Mouse (Mus musculus) ES-Bruce4 (cell line): ENCODE data around the gene Krt24. TPM values are rescaled to one million over a fixed set of nuclear protein-coding genes. Genes with fewer than 3 reads are reported as not detected.
A peak's percentile ranks its signal among the peaks of the same experiment; 100 is the strongest.

Experiments
- H3K27ac ChIP-seq: 2 replicates; pipeline ENCODE4 v1.5.1; 2012; ENCODE audit warnings: low read length, inconsistent platforms; ENCODE audit not compliant: insufficient read depth
- H3K27me3 ChIP-seq: 2 replicates; pipeline ENCODE4 v1.6.1; 2012; ENCODE audit warnings: mild to moderate bottlenecking, low read length, inconsistent platforms; ENCODE audit not compliant: control insufficient read depth, poor library complexity, insufficient read depth, severe bottlenecking
- H3K36me3 ChIP-seq: 2 replicates; pipeline ENCODE4 v1.6.1; 2012; ENCODE audit warnings: inconsistent platforms, mild to moderate bottlenecking, low read length, moderate library complexity; ENCODE audit not compliant: control insufficient read depth, poor library complexity, insufficient read depth, severe bottlenecking
- H3K4me1 ChIP-seq: one replicate; pipeline ENCODE4 v1.8.1; 2011; ENCODE audit warnings: low read length; ENCODE audit not compliant: control insufficient read depth, insufficient read depth
- H3K4me3 ChIP-seq: 2 replicates; pipeline ENCODE4 v1.5.1; 2011; ENCODE audit warnings: low read depth, mild to moderate bottlenecking, low read length
- H3K9ac ChIP-seq: 2 replicates; pipeline ENCODE4 v1.6.1; 2012; ENCODE audit warnings: low read depth, mild to moderate bottlenecking, inconsistent platforms; ENCODE audit not compliant: poor library complexity, severe bottlenecking
- H3K9me3 ChIP-seq: replicated peaks from 2 replicates; pipeline ENCODE4 v1.6.1; 2012; ENCODE audit warnings: mild to moderate bottlenecking, low read length, inconsistent platforms; ENCODE audit not compliant: control insufficient read depth, poor library complexity, insufficient read depth, severe bottlenecking
- CTCF ChIP-seq: IDR thresholded peaks from one replicate; pipeline ENCODE4 v1.8.1; 2011; ENCODE audit warnings: low read depth, low read length
- EP300 ChIP-seq: IDR thresholded peaks from 2 replicates; pipeline ENCODE4 v1.6.1; 2011; ENCODE audit warnings: low read depth, low read length; ENCODE audit not compliant: insufficient read depth
- POLR2A ChIP-seq: IDR thresholded peaks from one replicate; pipeline ENCODE4 v1.8.1; 2011; ENCODE audit warnings: low read length; ENCODE audit not compliant: insufficient read depth
- polyA plus RNA-seq: library from polyadenylated mRNA; stranded (reverse); fragments of >200 nt; gene quantifications from 2 replicates; pipeline ENCODE4 v1.2.4, GENCODE M21; 2011; ENCODE audit warnings: low read depth; ENCODE audit not compliant: missing spikeins, insufficient read depth, insufficient read length

The Krt24 gene
- polyA plus RNA-seq, 1 experiment = not detected

DNA sequence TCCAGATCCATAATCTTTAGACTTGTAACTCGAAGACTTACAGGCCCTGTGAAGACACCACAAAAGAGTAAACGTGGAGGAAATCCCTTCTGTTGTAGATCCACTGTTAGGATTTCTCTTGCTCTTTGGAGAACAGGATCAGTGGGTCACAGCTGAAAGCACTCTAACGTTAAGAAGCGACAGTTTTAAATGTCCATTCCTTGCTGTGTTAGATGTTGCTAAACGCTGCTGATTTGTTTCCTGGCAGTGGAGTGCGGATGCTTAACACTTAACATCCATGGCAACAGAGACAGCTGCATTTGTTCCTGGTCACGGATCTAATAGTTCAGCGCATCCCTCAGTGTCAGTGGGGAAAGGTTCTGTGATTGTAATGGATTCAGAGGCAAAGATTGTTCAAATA, 31.5 kb upstream of the Krt24 start:
- no peaks in the 10 kb centered on the region for H3K9me3 ChIP-seq
- no peak overlapping the region for H3K27ac ChIP-seq
- no peaks in the 10 kb centered on the region for H3K27me3 ChIP-seq
- no peaks in the 10 kb centered on the region for H3K36me3 ChIP-seq
- TF ChIP-seq EP300 (no peak), CTCF (no peak), POLR2A (no peak)
- H3K9ac ChIP-seq = no peak overlapping the region
- H3K4me1 ChIP-seq = no peaks in the 10 kb centered on the region
- no peak overlapping the region for H3K4me3 ChIP-seq

GRCm38 (mm10) chr11:99314594-99314993, 29.5 kb upstream of the Krt24 start:
- Histone ChIP-seq H3K4me3 (no peak overlapping the region), H3K36me3 (no peaks in the 10 kb centered on the region), H3K9me3 (no peaks in the 10 kb centered on the region), H3K9ac (no peak overlapping the region), H3K27ac (no peak overlapping the region), H3K4me1 (no peaks in the 10 kb centered on the region), H3K27me3 (no peaks in the 10 kb centered on the region)
- no peak for TF ChIP-seq CTCF
- TF ChIP-seq EP300 = no peak
- no peak for TF ChIP-seq POLR2A

GRCm38 (mm10) chr11:99310882-99311281, 25.8 kb upstream of the Krt24 start:
- no peaks in the 10 kb centered on the region for H3K36me3 ChIP-seq
- H3K9ac ChIP-seq = no peak overlapping the region
- no peak overlapping the region for H3K27ac ChIP-seq
- TF ChIP-seq CTCF (no peak), EP300 (no peak), POLR2A (no peak)
- H3K27me3 ChIP-seq = no peaks in the 10 kb centered on the region; the same call in 1 of the 2 replicates
- no peaks in the 10 kb centered on the region for H3K4me1 ChIP-seq
- no peak overlapping the region for H3K4me3 ChIP-seq
- H3K9me3 ChIP-seq = no peaks in the 10 kb centered on the region

- Histone ChIP-seq H3K36me3 (no peaks in the 10 kb centered on the region), H3K9me3 (0 out of 2 replicates have a peak, but pooled peaks cover 7% of the 10 kb centered on the region), H3K27ac (no peak overlapping the region), H3K4me1 (no peaks in the 10 kb centered on the region), H3K9ac (no peak overlapping the region), H3K4me3 (no peak overlapping the region), H3K27me3 (no peaks in the 10 kb centered on the region; the same call in 1 of the 2 replicates)
- TF ChIP-seq EP300 (no peak), CTCF (peak; percentile 11)
Observed at GRCm38 (mm10) chr11:99307579-99307978, 22.5 kb upstream of the Krt24 start.

DNA sequence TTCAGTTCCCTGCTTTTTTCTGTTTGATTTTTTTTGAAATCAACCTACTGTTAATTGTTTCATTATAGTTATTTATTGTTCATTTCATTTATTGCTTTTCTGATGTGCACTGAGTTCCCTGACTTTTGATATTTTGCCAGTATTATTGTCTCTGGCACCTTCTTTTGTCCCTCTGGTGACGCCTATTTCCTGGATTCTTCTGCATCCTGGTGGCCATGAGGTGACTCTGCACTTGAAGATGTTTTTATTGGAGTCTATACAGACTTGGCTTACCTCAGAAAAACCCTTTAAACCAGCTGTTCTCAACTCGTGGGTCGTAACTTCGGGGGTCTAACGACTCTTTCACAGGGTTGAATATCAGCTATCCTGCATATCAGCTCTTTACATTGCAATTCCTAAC, 10.0 kb upstream of the Krt24 start:
- no peaks in the 10 kb centered on the region for H3K4me1 ChIP-seq
- no peak overlapping the region for H3K27ac ChIP-seq
- no peak overlapping the region for H3K9ac ChIP-seq
- no peak overlapping the region for H3K4me3 ChIP-seq
- no peaks in the 10 kb centered on the region for H3K27me3 ChIP-seq
- no peak for TF ChIP-seq POLR2A
- no peak for TF ChIP-seq CTCF
- TF ChIP-seq EP300 = no peak
- no peaks in the 10 kb centered on the region for H3K9me3 ChIP-seq
- H3K36me3 ChIP-seq = no peaks in the 10 kb centered on the region

DNA sequence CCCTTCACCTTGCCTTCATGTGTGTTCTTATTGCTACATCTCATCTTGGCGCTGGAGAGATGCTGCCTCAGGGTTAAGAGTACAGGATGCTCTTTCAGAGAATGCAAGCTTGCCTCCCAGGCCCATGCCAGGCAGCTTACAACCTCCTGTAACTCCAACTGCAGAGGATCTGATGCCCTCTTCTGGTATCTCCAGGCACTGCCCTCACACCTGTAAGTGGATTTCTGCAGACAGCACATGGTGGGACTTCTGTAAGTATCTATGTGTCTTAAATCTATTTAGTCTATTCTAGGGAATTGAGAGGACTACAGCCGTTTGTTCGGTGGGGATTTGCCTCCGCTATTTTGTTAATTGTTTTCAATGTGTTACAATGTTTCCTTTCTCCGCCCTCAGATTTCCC, 7.8 kb upstream of the Krt24 start:
- TF ChIP-seq POLR2A (no peak), CTCF (peak; percentile 56), EP300 (no peak)
- no peaks in the 10 kb centered on the region for H3K36me3 ChIP-seq
- H3K9ac ChIP-seq = no peak overlapping the region
- no peaks in the 10 kb centered on the region for H3K27me3 ChIP-seq
- H3K9me3 ChIP-seq = no peaks in the 10 kb centered on the region
- H3K4me3 ChIP-seq = no peak overlapping the region
- H3K4me1 ChIP-seq = no peaks in the 10 kb centered on the region
- no peak overlapping the region for H3K27ac ChIP-seq
